Mouse (Mus musculus) midbrain, embryonic 15.5 days (tissue): Measurements from ENCODE around the gene Olfr458. TPM values are rescaled to one million over a fixed set of nuclear protein-coding genes. Genes with fewer than 3 reads are reported as not detected.
"Not testable (repeated sequence)": the region's sequence is repeated elsewhere in the genome, so short reads cannot be mapped to it uniquely, and the experiment has no call there.

ENCODE experiments used
- ATAC-seq: fragments of 200-750 bp; cut with Nextera tagmentation; replicated peaks from 2 replicates; pipeline ENCODE4 v1.8.0; 2017; ENCODE audit warnings: moderate TSS enrichment
- H3K27ac ChIP-seq: fragments of 300-500 bp; sonication (generic); 2 replicates; pipeline ENCODE4 v1.5.1; 2015; ENCODE audit warnings: mild to moderate bottlenecking, inconsistent platforms
- H3K27me3 ChIP-seq: fragments of 300-500 bp; sonication (generic); replicated peaks from 2 replicates; pipeline ENCODE4 v1.6.1; 2015; ENCODE audit warnings: inconsistent platforms
- H3K36me3 ChIP-seq: fragments of 300-500 bp; sonication (generic); replicated peaks from 2 replicates; pipeline ENCODE4 v1.6.1; 2015; ENCODE audit warnings: inconsistent platforms
- H3K4me1 ChIP-seq: fragments of 300-500 bp; sonication (generic); 2 replicates; pipeline ENCODE4 v1.6.1; 2015; ENCODE audit warnings: inconsistent platforms
- H3K4me2 ChIP-seq: fragments of 300-500 bp; sonication (generic); 2 replicates; pipeline ENCODE4 v1.6.1; 2015; ENCODE audit warnings: inconsistent platforms, mild to moderate bottlenecking, moderate library complexity
- H3K4me3 ChIP-seq: fragments of 300-500 bp; sonication (generic); 2 replicates; pipeline ENCODE4 v1.5.1; 2015; ENCODE audit warnings: mild to moderate bottlenecking, inconsistent platforms
- H3K9ac ChIP-seq: fragments of 300-500 bp; sonication (generic); 2 replicates; pipeline ENCODE4 v1.6.1; 2015; ENCODE audit warnings: mild to moderate bottlenecking, inconsistent platforms
- H3K9me3 ChIP-seq: fragments of 300-500 bp; sonication (generic); 2 replicates; pipeline ENCODE4 v1.6.1; 2016; ENCODE audit warnings: inconsistent platforms
- WGBS: fragments of 180-500 bp; shearing (Covaris S2); methylation state at CpG from one replicate; pipeline ENCODE4 v1.1.7; 2015; ENCODE audit warnings: mixed read lengths; 5-methylcytosine and 5-hydroxymethylcytosine counted together
- polyA plus RNA-seq: library from polyadenylated mRNA; unstranded; fragments of >200 nt; fragmentation: Nextera tagmentation; extraction: Ambion mirVana; gene quantifications from 2 replicates; pipeline ENCODE4 v1.2.1, GENCODE M21; 2015

Olfr458 gene
- polyA plus RNA-seq: not detected in 2 replicates

DNA sequence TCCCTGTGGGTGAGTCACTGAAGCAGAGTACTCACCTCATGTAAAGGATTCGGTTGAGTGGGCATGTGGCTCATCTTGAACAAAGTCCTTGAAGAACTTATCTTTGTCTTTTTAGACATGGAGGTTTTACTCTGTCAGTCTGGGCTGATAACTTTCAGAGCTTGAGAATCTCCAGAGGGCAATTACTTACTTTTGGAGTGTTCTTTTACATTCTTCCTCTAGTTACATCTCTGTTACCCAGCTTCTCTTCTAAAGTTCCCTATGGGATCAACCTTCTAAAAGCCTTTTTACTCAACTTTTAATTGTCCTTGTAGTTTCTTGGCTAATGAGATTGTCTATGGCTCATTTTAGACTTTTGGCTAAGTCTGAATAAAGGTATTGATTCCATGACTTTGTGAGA is at the start of gene Olfr458:
Gene Olfr458 (minus strand): TSS at position 101 of the 400 bp plus-strand sequence.
- Histone ChIP-seq H3K9me3 (no peaks in the 10 kb centered on the region), H3K9ac (no peak within 1 kb of the TSS), H3K4me2 (no peak within 1 kb of the TSS), H3K36me3 (no peaks in the 10 kb centered on the region), H3K4me1 (no peaks in the 10 kb centered on the region), H3K27ac (no peak within 1 kb of the TSS), H3K27me3 (no peaks in the 10 kb centered on the region), H3K4me3 (no peak within 1 kb of the TSS)
- ATAC-seq: no peak
- WGBS: 76% methylated on average over 1 of the region's 1 CpGs

DNA sequence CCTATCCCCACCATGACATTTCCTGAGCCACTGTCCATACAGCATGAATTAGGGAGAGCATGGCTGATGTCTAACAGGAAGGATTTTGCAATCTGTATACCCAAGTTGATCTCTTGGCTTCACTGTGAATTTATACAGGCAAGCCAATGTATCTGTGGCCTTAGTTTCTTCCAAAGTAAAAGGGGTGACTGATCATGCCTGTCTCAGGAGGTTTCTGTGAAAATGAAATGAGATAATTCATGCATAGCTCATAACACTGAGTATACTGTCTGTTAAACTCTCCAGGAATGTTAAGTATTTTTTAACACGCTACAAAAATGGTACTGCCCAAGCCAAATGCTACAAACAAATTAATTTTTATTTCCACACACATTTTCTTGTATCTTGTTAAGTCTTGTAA is 48.5 kb upstream of the Olfr458 start:
- Histone ChIP-seq H3K4me3 (no peak overlapping the region), H3K9ac (no peak overlapping the region), H3K27me3 (no peaks in the 10 kb centered on the region), H3K36me3 (no peaks in the 10 kb centered on the region), H3K9me3 (no peaks in the 10 kb centered on the region), H3K4me1 (no peaks in the 10 kb centered on the region), H3K4me2 (no peak overlapping the region), H3K27ac (no peak overlapping the region)
- ATAC-seq: no peak
- 86% methylated on average over 1 of the region's 1 CpGs for WGBS

DNA sequence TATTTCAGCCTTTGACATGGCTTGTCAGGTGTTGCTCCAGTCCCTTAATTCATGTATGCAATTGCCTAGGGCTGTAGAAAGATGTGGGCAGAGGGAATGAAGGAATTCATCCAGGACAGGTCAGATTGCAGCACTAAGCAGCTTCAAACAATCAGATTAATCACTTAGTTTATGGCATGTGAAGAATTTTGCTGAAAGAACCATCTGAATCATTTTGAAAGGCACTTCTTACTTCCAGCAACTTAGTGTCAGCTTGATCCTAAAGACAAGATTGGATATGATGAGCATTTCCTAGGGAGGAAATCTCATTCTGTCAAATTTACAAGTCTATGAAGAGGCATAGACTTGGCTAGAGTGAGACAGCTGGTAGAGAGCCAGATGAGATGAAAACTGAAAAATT is 44.3 kb upstream of the Olfr458 start:
- H3K27me3 ChIP-seq: no peaks in the 10 kb centered on the region
- no peaks in the 10 kb centered on the region for H3K9me3 ChIP-seq
- ATAC-seq: no peak
- H3K4me2 ChIP-seq: no peak overlapping the region
- H3K36me3 ChIP-seq: no peaks in the 10 kb centered on the region
- no peak overlapping the region for H3K4me3 ChIP-seq
- H3K4me1 ChIP-seq: no peaks in the 10 kb centered on the region
- H3K9ac ChIP-seq: no peak overlapping the region
- H3K27ac ChIP-seq: no peak overlapping the region

DNA sequence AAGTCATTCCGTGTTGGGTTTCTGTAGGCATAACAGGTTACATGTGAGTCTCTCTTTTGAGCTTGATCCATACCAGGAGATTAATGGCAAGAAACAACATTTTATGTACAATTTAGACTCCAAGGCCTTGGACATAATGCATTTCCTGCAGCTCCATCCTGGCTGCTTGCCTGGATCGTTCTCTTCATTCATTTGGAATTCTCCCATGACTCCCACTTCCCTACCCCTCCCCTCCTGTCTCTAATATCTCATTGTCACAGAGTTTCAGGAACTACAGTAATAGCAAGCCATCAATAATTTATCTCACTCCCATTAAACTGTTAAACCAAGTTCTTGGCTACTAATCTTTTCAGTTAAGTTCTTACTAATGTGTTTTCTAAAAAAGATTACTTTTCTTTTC is 38.5 kb upstream of the Olfr458 start:
- Histone ChIP-seq H3K4me3 (no peak overlapping the region), H3K9ac (no peak overlapping the region), H3K4me2 (no peak overlapping the region), H3K27me3 (no peaks in the 10 kb centered on the region), H3K36me3 (no peaks in the 10 kb centered on the region), H3K4me1 (no peaks in the 10 kb centered on the region), H3K9me3 (no peaks in the 10 kb centered on the region), H3K27ac (no peak overlapping the region)
- 88% methylated on average over 2 of the region's 2 CpGs for WGBS
- no peak for ATAC-seq

DNA sequence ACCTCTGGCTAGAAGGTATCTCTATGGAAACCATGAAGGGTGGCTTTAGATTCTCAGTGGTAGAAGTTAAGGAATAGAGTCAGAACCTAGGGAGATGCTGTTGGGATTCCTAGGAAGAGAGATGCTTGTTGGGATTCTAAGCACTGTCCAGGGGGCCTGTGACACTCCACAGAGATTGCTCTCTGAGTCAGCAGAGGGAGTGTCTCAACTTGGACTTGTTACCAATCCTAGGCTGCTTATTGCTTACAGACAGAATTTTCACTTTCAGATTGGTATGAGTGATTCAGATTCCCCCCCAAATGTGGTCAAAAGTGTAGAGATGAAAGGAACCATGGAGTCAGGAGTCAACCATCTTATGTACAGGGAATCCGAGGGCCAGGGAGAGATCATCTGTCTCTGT is 24.7 kb upstream of the Olfr458 start:
- Histone ChIP-seq H3K27ac (no peak overlapping the region), H3K4me3 (no peak overlapping the region), H3K4me1 (no peaks in the 10 kb centered on the region), H3K27me3 (no peaks in the 10 kb centered on the region), H3K9ac (no peak overlapping the region), H3K4me2 (no peak overlapping the region), H3K9me3 (no peaks in the 10 kb centered on the region), H3K36me3 (no peaks in the 10 kb centered on the region)
- ATAC-seq: no peak
- WGBS: 81% methylated on average over 1 of the region's 1 CpGs

DNA sequence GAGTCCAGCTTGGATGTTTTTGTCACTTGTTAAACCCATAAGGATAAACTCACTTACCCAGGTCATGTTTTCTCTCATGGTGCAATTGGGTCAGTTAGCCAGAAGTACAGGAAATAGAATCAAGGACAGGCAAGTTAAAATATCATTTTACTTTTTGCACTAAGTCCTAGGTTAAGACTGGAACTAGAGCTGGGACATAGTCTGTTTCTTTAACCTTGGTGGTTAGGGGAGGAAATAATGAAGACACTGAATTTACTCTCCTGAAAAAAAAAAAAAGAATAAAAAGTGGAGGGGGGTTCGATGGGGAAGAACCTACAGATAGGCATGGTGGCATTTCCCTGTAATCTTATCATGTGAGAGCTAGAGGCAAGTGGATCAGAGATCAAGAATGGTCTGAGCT is 22.1 kb upstream of the Olfr458 start, which contains the start of gene Olfr456:
Gene Olfr456 (minus strand): TSS at position 101 of the 400 bp plus-strand sequence.
- H3K27ac ChIP-seq: no peak within 1 kb of the TSS
- no peaks in the 10 kb centered on the region for H3K27me3 ChIP-seq
- H3K36me3 ChIP-seq: no peaks in the 10 kb centered on the region
- H3K4me1 ChIP-seq: no peaks in the 10 kb centered on the region
- no peak within 1 kb of the TSS for H3K4me2 ChIP-seq
- no peak within 1 kb of the TSS for H3K4me3 ChIP-seq
- H3K9ac ChIP-seq: no peak within 1 kb of the TSS
- ATAC-seq: no peak
- H3K9me3 ChIP-seq: no peaks in the 10 kb centered on the region
- WGBS: 85% methylated on average over 1 of the region's 1 CpGs

DNA sequence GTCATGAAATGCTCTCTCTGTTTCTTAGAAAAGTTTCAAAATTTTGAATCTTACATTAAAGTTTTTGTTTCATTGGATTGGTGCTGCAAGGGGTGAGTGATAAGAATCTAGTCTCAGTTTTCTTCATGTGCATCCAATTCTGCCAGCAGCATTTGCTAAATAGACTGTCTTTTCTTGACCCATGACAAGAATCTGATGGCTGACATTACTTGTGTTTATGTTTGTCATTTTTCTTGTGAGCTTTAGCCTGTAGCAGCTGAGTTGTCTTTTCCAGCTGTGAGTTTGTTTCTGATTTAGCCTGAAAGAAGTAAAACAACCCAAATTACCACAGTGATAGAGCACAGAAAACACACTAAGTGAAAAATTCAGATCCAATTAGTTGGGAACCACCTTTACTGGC is 19.6 kb upstream of the Olfr458 start:
- Histone ChIP-seq H3K27me3 (no peaks in the 10 kb centered on the region), H3K4me2 (no peak overlapping the region), H3K27ac (no peak overlapping the region), H3K9me3 (no peaks in the 10 kb centered on the region), H3K4me3 (no peak overlapping the region), H3K9ac (no peak overlapping the region), H3K36me3 (no peaks in the 10 kb centered on the region), H3K4me1 (no peaks in the 10 kb centered on the region)
- no peak for ATAC-seq

DNA sequence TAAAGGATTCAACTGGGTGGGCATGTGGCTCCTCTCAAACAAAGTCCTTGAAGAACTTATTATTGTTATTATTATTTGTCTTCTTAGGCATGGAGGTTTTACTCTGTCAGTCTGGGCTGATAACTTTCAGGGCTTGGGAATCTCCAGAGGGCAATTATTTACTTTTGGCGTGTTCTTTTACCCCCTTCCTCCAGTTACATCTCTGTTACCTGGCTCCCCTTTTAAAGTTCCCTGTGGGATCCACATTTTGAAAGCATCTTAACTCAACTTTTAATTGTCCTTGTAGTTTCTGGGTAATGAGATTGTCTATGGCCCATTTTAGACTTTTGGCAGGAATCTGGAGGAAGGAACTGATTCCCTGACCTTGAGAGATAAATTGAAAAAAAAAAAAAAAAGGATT is 11.2 kb upstream of the Olfr458 start, which contains the start of gene Olfr457:
Gene Olfr457 (minus strand): TSS at position 101 of the 400 bp plus-strand sequence.
- WGBS: 76% methylated on average over 1 of the region's 1 CpGs
- no peak within 1 kb of the TSS for H3K4me2 ChIP-seq
- H3K9ac ChIP-seq: no peak within 1 kb of the TSS
- no peak for ATAC-seq
- no peak within 1 kb of the TSS for H3K27ac ChIP-seq
- H3K4me3 ChIP-seq: no peak within 1 kb of the TSS
- no peaks in the 10 kb centered on the region for H3K27me3 ChIP-seq
- H3K9me3 ChIP-seq: no peaks in the 10 kb centered on the region
- H3K4me1 ChIP-seq: no peaks in the 10 kb centered on the region
- no peaks in the 10 kb centered on the region for H3K36me3 ChIP-seq

DNA sequence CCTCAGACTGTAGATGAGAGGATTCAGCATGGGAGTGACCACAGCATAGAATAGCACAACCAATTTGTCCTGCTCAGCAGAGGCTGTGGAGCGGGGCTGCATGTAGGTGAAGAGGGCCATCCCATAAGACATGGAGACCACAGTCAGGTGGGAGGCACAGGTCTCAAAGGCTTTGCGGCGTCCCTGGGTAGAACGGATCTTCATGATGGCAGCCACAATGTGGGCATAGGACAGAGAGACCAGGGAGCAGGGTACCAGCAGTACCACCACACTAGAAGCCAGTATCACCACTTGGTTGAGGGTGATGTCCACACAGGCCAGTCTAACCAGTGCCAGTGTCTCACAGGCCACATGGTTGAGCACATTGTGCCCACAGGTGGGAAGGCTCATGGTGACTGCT is 6.3 kb upstream of the Olfr458 start:
- 97% methylated on average over 4 of the region's 4 CpGs for whole genome bisulfite sequencing
- not testable (repeated sequence) for H3K4me2 ChIP-seq

DNA sequence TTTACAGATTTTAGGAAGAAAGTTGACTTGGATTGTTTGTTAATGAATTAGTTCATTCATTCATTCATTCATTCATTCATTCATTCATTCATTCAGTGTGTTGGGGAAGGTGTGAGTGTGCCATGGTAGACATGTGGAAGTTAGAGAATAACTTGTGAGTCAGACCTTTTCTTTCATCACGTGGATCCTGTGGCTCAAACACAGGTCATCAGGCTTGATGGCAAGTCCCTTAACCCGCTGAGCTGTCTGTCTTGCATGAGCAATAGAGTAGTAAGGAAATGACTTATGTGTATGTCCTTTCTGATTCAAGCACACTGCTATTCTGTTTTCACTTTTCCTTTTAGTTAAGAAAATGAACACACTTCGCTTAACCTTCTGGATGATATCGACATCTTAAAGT is 5.5 kb upstream of the Olfr458 start:
- 91% methylated on average over 4 of the region's 4 CpGs for WGBS
- Histone ChIP-seq H3K36me3 (no peaks in the 10 kb centered on the region), H3K4me2 (no peak overlapping the region), H3K4me3 (no peak overlapping the region), H3K4me1 (no peaks in the 10 kb centered on the region), H3K27me3 (no peaks in the 10 kb centered on the region), H3K27ac (no peak overlapping the region), H3K9ac (no peak overlapping the region), H3K9me3 (no peaks in the 10 kb centered on the region)
- ATAC-seq: no peak

More for the DNA sequence above, 6.3 kb upstream of the Olfr458 start:
- H3K36me3 ChIP-seq, H3K4me3 ChIP-seq, H3K9me3 ChIP-seq, ATAC-seq, H3K4me1 ChIP-seq, H3K27ac ChIP-seq, H3K9ac ChIP-seq, H3K27me3 ChIP-seq: not testable (repeated sequence)

DNA sequence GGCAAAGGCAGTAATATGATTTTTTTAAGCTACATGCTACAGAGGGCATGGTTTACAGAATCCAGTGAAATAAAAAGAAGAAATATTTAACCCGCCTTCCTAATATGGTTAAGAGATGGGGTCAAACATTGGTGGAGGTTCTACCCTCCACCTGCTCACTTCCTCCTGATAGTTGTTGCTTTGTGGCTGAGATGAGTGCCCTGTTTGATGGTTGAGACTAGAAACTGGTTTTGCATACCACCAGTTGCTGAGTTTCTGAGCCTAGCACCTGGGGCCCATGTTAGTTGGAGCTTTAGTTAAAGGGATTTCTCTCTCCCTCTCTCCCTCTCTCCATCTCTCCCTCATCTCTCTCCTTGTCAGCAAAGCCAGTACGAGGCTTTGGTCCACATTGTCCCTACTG is 17.6 kb downstream of the Olfr458 start:
- Histone ChIP-seq H3K9me3 (no peaks in the 10 kb centered on the region), H3K27me3 (no peaks in the 10 kb centered on the region), H3K9ac (no peak overlapping the region), H3K4me3 (no peak overlapping the region), H3K4me1 (no peaks in the 10 kb centered on the region), H3K4me2 (no peak overlapping the region), H3K27ac (no peak overlapping the region), H3K36me3 (no peaks in the 10 kb centered on the region)
- ATAC-seq: no peak
- 71% methylated on average over 2 of the region's 2 CpGs for WGBS

DNA sequence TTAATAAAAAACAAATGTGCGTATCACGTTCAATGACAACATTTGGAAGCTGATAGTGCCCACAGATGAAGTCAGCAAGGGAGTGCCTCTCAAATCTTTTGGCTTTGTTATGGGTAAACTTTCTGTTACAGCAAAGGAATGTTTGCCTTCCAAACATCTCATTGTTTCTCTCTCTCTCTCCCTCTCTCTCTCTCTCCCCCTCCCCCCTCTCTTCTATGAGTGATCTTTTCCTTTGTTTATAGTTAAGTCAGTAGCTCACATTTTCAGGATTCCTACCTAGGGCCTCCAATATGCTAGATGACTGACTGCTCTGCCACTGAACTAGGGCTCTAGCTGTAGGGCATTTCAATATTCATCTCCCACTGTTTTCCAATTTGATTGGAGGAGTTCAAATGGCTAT is 20.5 kb downstream of the Olfr458 start:
- WGBS: 91% methylated on average over 2 of the region's 2 CpGs
- no peak overlapping the region for H3K4me2 ChIP-seq
- no peak overlapping the region for H3K4me3 ChIP-seq
- no peak overlapping the region for H3K27ac ChIP-seq
- no peaks in the 10 kb centered on the region for H3K9me3 ChIP-seq
- H3K9ac ChIP-seq: no peak overlapping the region
- H3K4me1 ChIP-seq: no peaks in the 10 kb centered on the region
- H3K36me3 ChIP-seq: no peaks in the 10 kb centered on the region
- ATAC-seq: no peak
- H3K27me3 ChIP-seq: no peaks in the 10 kb centered on the region

DNA sequence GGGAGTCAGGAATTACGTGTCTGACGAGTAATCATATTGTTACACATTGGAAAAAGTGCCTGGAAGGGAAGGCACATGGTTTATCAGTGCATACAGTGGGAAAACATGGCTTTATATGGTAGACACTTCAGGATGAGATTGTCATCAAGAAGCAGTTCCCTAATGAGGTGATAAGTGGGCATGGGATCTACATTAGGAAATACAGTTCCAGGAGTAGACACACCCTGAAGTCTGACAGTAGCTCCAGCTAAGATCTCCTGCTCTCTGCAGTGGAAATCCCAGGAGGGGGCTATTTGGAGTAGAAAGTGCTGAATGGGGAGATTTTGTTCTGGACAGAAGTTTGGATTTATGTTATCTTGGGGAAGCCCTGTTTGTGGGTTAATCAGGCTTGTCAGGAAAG is 23.6 kb downstream of the Olfr458 start:
- WGBS: 67% methylated on average over 2 of the region's 2 CpGs
- Histone ChIP-seq H3K9me3 (no peaks in the 10 kb centered on the region), H3K36me3 (no peaks in the 10 kb centered on the region), H3K27ac (no peak overlapping the region), H3K4me3 (no peak overlapping the region), H3K4me2 (no peak overlapping the region), H3K9ac (no peak overlapping the region), H3K4me1 (no peaks in the 10 kb centered on the region), H3K27me3 (no peaks in the 10 kb centered on the region)
- ATAC-seq: no peak

DNA sequence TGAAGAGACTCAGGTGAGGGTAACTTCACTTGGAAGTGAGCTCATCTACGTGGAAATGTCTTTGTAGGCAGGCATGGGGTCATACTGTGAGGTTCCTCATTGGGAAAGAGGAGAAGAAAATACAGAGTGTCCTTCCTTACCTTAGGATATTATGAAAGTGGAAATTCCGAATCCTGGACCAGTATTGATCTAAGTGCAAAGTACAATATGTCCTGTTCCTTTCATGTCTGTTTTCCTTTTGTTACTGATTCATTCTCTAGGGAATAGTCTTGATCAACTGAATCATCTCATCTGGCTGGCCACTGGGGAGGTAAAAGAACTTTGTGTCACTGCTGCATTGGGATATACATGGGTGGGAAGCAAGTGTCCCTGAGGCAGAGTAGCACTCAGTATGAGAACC is 29.5 kb downstream of the Olfr458 start:
- H3K27me3 ChIP-seq: no peaks in the 10 kb centered on the region
- H3K9ac ChIP-seq: no peak overlapping the region
- no peaks in the 10 kb centered on the region for H3K36me3 ChIP-seq
- H3K4me2 ChIP-seq: no peak overlapping the region
- no peak overlapping the region for H3K4me3 ChIP-seq
- H3K27ac ChIP-seq: no peak overlapping the region
- no peak for ATAC-seq
- H3K4me1 ChIP-seq: no peaks in the 10 kb centered on the region
- WGBS: 70% methylated on average over 2 of the region's 2 CpGs
- no peaks in the 10 kb centered on the region for H3K9me3 ChIP-seq
